Mouse (Mus musculus) liver (tissue): ENCODE data around the gene Rab30.
"Not testable (repeated sequence)": the region's sequence is repeated elsewhere in the genome, so short reads cannot be mapped to it uniquely, and the experiment has no call there.

Source experiments
- DNase-seq: peaks from one replicate; pipeline ENCODE4 v3.0.0-alpha.2; 2020; ENCODE audit warnings: mixed read lengths

Gene Rab30

DNA sequence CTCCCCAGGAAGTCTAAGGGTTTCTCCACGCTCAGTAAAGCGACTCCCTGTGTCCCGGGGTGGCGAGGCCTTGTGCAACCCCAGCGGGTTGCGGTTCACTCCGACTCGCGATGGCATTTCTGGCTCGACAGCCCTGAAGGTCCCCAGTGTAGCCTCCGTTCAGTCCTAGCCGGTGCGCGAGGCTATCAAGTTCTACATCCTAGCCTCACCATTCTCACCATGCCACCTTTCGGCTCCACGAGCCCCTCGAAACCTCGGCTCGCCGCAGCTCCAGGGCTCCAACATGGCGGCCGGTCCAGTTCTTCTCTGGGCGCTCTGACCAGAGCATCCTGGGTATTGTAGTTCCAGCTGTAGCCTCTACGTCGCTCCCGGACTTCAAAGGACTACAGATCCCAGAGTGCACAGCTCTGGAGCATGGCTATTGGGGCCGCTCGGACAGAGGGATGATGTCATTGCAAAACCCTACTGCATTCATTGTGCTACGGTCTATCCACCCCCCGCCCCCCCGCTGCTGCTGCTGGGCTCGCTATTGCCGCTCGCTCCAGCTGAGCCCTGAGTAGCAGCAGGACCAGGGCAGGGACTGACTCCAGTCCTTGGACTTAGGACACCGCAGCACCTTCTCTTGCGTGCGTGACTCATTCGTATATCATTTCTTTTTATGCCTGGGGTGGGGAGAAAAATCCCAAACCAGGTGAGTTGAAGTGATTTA lies at the start of gene Rab30:
Rab30 (plus strand) TSS at position 452 of the 709 bp plus-strand sequence.
- peak; percentile 96 for DNase-seq

DNA sequence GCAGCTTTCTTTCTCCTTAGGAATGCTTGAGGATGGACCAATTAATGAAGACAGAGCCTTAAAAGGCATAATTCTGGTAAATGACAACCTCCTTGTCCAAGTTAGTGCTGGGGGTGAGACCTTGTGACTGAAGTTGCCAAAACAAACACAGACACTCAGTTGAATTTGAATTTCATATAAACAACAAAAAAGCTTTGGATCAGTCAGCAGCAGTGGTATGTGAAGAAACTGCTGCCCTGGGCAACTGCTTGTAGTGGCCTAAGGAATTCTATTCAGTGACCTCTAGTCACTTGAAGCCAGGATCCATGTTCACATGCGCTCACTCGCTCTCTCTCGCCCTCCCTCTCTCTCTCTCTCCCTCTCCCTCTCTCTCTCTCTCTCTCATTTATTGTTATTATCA lies 45.0 kb upstream of the Rab30 start:
- DNase-seq, result no peak

DNA sequence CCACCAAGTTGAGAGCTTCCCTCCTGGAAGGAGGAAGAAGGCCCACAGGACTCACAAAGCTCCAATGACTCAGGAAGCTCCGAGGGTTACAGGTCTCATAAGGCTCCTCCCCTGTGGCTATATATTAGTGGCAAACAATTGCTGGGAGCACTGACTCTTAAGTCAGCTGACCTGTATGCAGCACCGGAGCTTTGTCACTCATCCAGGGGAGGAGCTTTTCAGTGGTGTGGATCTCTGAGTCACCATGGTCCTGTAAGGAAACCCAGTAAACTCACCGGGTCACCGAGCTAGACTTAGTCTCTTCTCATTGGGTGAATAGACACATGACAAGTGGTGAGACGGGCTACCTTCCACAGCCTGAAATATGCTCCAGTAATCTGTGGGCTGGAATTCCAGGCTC lies 42.6 kb upstream of the Rab30 start:
- DNase-seq, result no peak

DNA sequence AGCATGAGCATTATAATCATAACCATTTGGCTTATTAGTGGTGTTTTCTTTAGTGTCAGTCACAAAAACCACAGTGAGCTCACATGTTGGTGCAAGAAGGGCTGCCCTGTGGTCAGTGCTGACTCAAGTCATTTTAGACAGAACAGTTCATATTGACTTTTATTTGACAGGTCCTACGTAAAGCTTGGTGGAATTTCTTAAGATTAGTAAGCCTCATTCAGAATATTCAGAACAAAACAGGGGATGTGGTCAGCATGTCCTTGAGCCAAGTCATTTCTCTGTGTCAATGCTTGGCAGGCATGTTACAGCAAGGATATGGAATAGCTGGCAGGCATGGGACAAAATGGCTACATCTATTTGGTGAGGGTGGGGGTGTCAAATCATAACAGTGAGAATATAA lies 37.7 kb upstream of the Rab30 start:
- DNase-seq, result no peak

DNA sequence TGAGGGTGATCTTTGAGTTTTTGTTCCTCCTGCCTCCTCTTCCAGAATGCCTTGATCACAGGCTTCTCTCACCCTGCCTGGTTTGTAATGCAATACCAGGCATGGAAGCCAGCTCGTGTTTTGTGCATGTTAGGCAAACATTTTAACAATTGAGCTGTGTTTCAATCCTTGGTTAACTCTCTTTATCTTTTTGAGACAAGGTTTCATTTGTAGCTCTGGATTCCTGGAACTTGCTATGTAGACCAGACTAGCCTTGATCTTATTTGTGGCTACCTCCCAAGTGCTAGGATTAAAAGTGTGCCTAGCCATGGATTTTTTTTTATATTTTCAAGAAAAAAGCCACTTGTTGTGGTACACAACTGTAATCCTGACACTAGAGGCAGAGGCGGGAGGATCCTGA lies 35.9 kb upstream of the Rab30 start:
- DNase-seq, result no peak

DNA sequence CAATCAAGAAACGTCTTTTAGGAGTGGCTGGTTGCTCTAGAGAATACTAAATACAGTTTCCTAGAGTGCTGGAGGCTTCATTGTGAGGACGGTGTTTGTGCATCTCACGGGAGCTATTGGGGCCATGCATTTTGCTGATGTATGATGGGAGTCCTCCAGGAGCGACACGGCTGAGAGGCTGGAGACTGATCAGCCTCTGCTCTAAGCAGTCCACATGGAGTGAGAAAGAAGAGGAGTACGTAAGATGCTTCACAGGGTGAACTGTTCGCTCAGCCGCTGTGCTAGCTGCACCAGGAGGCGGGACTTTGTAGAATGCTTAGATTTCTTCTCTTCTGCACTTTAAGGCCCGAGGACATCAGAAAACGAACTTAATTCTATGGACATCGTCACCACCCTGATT lies 34.7 kb upstream of the Rab30 start:
- DNase-seq, result no peak

DNA sequence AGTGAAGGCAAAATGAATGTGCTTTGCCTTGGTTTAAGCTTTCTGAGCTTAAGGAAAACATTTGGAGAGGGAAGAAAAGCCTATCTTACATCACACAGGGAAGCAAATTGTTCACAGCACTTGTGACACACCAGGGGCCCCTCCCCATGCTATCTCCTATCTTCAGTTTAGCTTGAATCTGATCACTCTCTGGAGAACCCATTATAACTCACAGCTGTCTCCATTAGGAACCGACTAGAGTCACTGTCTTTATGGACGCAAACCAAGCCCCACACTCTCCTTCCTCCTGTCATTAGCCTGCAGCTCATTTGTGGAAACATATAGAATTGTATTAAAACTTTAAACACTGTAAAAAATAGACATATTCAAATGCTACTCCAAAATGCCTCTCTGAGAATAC lies 31.8 kb upstream of the Rab30 start:
- no peak for DNase-seq

DNA sequence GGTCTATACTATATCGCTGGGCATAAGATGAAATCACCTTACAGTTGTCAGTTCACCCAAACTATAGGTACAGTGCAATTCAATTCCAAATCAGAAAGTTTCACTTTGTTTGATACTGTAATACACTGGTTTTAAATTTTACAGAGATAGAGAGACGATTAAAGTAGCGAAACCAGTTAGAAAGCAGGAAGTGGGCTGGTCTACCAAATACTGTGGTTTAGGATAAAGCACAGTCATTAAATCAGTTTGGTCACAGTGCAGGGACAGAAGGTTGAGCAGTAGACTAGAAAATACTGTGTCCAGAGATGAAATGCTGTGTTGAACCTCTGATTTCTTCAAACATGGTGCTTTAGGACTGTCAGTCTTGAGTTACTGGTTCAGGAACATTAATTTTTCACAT lies 29.8 kb upstream of the Rab30 start:
- no peak for DNase-seq

DNA sequence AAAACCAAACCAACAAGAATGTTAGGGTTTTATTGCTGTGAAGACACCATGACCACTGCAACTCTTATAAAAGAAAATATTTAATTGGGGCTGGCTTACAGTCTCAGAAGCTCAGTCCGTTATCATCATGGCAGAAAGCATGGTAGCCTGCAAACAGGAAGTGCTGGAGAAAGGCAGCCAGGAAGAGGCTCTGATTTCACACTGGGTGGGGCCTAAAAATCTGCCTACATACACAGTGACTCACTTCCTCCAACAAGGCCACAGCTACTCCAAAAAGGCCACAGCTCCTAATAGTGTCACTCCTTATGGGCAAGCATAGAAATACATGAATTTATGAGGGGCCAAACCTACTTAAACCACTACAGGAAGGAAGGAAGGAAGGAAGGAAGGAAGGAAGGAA lies 26.3 kb upstream of the Rab30 start:
- no peak for DNase-seq

DNA sequence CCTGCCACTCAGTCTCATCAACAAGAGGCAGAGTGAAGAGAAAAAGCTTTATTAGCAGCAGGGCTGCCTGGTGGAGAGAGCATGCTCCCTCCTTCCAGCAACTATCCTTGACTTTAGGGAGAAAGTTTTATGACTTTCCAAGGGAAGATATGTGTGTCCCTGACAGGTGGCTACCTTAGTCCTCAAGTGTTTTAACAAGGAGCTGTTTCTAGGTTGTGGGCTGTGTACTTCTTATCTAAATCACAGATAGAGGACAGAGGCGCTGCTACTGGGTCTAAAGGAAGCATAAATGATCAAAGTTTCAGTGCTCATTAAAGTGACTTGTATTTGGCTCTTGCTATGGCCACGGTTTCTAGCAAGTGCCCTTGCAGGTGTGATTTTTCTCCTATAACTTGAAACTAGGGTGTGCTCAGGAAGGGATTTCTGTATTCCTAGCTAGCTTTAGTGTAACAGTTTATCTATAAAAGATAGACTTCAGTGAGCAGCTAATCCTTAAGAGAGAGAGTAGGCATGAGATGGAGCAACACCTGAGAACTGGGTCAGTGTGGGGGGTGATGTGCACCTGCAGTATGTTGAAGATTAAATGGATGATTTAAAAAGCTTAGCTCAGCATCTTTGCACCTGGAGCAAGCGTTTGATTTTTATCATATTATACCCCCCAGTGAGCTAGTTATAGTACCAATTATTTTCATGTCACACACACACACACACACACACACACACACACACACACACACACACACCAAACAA lies 21.1 kb upstream of the Rab30 start:
- no peak for DNase-seq

DNA sequence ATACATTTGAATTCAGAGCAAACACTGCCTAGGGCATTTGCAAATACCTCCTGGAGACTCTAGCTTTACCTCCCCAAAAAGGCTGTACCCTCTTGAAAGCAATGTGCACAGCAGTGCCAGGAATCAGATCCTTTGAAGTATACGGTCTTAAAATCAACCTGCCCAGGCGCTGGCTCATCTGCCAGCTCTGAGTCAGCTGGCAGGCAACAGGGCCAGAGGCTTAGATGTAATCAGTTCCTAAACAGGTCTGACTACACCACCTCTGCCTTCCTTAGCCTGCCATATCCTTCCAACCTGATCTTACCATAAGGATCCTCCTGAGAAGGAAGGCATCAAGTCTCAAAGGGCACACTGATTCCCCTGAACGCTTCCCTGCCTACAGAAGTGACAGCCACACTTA lies 17.7 kb upstream of the Rab30 start:
- no peak for DNase-seq

DNA sequence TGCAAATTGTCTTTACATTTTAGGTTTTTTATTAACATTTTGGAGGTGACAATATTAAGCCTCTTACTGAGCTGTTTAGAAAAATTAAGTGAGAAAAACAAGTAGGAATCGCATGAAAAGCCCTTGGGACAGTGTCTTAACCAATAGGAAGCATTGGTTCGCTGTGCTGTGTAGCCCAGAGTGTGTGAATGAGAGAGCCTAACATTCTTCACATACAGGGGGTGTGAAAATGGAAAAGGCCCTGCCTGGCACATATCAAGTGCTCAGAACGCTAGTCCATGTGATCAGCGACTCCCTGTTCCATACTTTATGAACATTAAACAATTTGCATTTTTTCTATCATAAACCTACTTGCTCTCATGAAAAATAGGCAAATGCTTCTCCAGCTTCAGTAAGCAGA lies 17.1 kb upstream of the Rab30 start:
- DNase-seq, result no peak

DNA sequence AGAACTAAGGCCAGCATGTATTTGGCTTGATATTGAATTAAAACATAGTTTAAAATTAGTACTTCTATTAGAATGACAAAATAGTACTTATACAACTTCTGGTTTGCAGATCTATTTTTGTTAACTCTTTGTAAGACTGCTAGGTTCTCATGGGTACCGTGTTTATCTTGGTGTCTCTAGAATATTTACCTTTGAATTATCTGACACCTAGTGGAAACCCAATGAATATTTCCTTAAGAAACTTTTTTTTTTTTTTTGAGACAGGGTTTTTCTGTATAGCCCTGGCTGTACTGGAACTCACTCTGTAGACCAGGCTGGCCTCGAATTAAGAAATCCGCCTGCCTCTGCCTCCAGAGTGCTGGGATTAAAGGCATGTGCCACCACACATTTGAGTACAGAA lies 11.8 kb upstream of the Rab30 start:
- DNase-seq, result not testable (repeated sequence)

DNA sequence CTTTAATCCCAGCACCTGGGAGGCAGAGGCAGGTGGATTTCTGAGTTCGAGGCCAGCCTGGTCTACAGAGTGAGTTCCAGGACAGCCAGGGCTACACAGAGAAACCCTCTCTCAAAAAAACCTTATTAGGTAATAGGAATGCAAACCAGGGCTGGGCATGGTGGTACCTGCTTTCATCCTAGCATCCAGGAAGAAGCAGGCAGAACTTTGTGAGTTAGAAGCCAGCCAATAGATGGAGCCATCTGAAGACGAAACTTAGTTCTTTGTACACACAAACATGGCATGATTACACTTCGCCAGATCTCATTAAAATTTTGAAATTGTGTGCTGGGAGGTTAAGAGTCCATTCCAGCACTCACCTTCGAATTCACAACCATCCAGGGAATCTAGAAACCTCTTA lies 10.9 kb upstream of the Rab30 start:
- no peak for DNase-seq

DNA sequence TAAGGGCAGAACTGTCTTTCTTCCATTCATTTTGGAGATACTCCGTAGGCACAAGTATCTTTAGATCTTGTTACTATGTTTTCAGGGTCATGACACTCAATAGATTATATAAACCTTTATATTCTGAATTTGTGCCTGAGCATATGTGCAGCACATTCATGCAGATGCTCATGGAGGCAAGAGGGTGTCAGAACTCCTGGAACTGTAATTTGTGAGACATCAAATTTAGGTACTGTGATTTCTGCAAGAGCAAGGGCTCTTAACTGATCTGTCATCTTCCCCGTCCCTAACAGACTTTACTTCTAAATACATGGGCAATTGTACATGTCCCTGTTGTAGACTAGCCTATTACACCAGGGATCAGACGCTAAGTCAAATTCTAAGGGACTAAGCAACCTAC lies 10.4 kb upstream of the Rab30 start:
- no peak for DNase-seq

DNA sequence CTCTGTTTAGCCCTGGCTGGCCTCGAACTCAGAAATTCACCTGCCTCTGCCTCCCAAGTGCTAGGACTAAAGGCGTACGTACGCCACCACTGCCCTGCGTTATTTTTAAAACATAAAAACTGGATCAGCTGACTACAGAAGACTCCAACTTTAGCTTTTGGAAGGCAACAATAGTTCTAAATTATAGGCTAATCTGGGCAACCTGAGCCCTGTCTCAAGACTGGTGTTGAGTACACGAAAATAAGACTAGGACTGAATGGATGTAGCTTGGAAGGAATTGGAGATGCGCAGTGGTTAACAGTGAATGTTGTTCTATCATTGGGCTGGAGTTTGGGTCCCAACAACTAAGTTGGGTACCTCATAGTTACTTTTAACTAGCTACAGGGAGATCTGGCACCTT lies 9.3 kb upstream of the Rab30 start:
- DNase-seq, result no peak

DNA sequence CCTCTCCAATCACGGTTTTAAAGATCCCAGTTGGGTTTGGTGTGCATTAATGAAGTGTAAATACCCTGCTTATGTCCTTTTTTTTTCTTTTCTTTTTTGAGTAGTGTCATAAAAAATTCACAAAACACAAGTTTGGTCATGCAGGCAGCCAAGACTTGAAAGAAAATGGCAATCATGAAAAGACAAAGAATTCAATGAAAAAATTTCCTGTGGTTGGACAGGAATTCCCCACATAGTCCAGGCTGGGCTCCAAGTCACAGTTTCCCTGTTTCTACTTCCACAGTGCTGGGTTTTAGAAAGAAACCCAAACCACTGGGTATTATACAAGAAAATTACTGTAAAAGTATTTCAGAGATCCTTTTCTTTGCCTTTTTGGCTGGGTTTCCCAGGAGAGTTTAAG lies 3.8 kb upstream of the Rab30 start:
- no peak for DNase-seq

DNA sequence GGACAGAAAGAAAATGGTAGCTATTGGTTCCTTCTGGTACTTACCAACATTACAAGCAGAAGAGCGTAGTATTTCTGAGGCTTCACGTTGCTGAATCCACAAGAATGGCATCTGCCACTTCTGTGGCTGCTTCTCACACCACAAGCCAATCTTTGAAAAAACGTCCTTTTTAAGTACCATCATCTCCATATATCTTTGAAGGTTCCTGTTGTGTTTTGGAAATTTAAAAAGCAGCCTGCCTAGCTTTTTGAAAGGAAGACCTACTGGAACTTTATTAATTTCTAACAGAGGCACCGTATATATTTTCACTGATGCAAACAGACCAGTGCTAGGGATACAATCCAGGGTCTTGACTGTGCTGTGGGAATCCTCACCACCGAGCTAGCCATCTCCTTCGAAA lies 1.4 kb upstream of the Rab30 start:
- DNase-seq, result no peak

DNA sequence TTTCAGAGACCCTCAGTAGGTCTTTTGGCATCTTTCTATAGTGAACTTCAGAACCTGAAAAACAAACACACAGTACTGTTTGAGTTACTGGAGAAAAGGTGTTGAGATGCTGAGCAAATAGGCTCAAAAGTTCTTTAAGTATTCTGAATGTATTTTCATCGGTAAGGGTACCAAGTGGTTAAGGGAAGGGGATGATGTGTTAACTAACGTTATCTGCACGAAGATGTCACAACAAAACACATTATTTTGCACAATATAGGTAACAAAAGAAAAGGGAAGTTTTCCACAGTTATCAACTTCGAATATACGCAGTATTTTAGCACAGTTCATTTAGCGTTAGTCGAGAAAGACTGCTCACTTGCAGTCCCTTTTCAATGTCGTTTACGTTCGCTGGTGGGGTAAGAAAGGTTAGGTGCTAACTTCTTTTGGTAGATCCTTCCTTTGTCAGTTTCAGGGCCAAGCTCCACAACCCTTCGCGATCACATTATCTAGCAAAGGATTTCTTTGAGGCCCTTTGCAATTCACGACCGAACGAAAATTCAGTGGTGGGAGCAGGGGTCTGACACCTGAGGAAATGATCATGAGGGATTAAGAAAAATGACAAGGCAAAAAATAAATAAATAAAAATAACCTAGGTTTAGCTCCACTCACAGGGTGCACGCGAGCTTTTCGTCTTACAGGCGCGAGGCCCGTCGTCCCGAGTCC lies 840 bp upstream of the Rab30 start:
- no peak for DNase-seq

DNA sequence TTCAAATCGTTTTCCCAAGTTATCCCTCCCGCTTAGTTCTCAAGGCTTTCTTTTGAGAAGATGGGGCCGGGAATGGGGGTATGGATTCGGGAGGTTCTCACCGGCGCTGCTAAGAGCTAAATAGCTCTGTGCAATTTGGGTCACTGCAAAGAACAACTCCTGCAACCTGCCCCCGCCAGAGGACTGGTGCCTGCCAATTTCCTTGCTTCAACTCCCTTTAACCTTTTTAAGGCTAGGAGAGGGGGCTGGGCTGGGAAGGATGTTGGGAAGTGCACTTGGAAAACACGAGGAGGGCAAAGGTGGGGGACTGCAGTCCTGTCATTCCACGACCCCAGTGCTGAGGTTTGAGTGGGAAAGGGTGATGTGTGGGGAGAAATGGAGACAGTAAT lies 452 bp downstream of the Rab30 start:
- DNase-seq, result peak; percentile 45

DNA sequence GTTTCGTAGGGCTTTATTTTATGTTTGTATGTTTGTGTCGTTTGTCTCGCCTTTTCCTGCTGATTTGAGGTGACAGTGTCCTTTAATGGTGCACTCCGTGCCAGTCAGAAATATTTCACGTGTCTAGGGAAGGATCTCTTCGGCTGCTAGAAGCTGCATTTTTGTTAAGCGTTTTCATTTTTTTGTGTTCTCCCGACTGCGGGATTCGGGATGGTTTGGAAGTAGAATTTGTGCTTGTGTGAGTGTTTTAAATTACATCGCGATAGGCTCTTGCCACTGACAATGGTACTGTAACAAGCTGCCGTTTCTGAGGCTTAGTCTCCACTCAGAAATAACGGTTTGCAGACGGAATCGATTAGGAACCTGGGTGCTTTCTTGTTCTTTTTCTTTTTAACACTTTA lies 938 bp downstream of the Rab30 start:
- DNase-seq, result peak; percentile 9

DNA sequence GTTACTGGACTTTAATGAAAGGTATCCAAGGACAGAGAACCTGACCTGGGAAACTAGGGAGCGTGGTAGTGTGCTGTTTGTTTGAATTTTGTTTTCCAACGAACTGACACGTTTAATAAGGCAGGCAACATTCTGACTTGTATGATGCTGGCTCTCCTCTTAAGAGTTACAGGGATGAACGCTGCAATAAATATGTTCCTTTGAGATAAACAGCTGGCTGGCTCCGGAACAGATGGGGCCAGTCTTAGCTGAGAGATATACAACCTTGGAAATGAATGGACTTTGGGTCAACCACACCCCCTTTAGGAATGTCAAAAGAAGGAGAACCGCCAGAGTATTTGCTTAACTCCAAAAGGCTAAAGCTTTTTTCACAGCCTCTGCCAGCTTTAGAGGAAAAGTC lies 1.4 kb downstream of the Rab30 start:
- DNase-seq, result peak; percentile 73

DNA sequence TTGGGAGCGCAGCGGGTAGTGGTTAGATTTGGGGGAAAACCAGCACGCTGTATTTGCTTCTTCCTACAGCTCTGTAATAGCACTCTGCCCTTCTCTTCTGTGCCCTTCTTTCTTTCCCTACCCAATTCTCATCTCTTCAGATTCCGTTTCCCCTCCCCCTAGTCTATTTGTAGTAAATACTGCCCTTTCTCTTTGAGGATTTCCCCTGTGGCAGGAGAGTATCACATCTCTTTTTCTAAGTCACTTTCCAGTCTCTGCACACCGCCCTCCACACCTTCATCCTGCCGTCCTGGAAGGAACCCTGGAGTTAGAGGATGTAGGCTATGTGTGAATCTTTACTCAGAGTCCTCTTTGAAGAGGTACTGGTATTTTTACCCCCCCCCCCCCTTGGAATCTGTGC lies 1.9 kb downstream of the Rab30 start:
- DNase-seq, result no peak

DNA sequence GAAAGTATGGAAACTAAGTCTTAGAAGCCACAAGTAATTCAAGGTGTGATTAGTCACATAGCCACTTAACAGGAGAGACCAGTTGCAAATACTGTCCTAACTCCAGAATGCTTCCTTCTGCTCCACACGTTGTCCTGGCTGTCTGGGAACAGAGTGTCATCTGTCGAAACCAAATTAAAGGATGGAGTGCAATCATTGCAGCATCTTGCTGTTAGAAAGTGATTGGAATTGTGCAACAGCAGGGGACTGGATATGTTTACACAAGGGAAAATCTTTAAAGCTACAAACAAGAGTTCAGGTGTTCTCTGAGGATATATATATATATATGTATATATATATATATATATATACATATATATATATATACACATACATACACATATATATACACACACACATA lies 9.0 kb downstream of the Rab30 start:
- no peak for DNase-seq
